Mouse (Mus musculus) G1E (cell line): ENCODE data around the gene Ppp1r3d. TPM values are rescaled to one million over a fixed set of nuclear protein-coding genes. Genes with fewer than 3 reads are reported as not detected.

ENCODE experiments used
- ATAC-seq: 2 replicates; pipeline ENCODE4 v1.8.0; 2016; ENCODE audit warnings: mild to moderate bottlenecking; ENCODE audit not compliant: insufficient number of reproducible peaks, poor library complexity, low FRiP score, severe bottlenecking; ENCODE audit errors: extremely low read depth
- DNase-seq: peaks from one replicate; pipeline ENCODE4 v3.0.0; 2012; ENCODE audit warnings: low spot score
- H3K27me3 ChIP-seq: 2 replicates; pipeline ENCODE4 v1.6.1; 2012; ENCODE audit warnings: mild to moderate bottlenecking, low read length, inconsistent platforms; ENCODE audit not compliant: insufficient read depth
- H3K36me3 ChIP-seq: replicated peaks from 2 replicates; pipeline ENCODE3; 2012; ENCODE audit warnings: mild to moderate bottlenecking, inconsistent platforms
- H3K4me1 ChIP-seq: 2 replicates; pipeline ENCODE4 v1.6.1; 2012; ENCODE audit warnings: low read depth, low read length, inconsistent platforms, mixed read lengths; ENCODE audit not compliant: insufficient read depth
- H3K4me3 ChIP-seq: 2 replicates; pipeline ENCODE4 v1.5.1; 2012; ENCODE audit warnings: low read depth, mild to moderate bottlenecking, inconsistent platforms, low read length, moderate library complexity, mixed read lengths
- H3K9me3 ChIP-seq: replicated peaks from 2 replicates; pipeline ENCODE4 v1.6.1; 2012; ENCODE audit warnings: inconsistent platforms
- CTCF ChIP-seq: IDR thresholded peaks from 2 replicates; pipeline ENCODE4 v1.5.1; 2012; ENCODE audit warnings: low read depth, low read length, inconsistent platforms, mixed read lengths
- GATA1 ChIP-seq: IDR thresholded peaks from 2 replicates; pipeline ENCODE4 v1.6.1; 2012; ENCODE audit warnings: borderline replicate concordance, low read length, inconsistent platforms, mixed read lengths
- GATA2 ChIP-seq: IDR thresholded peaks from 2 replicates; pipeline ENCODE4 v1.6.1; 2012; ENCODE audit warnings: low read depth, low read length, inconsistent platforms, borderline replicate concordance
- POLR2AphosphoS5 ChIP-seq: IDR thresholded peaks from 2 replicates; pipeline ENCODE4 v1.6.1; 2012; ENCODE audit warnings: low read depth, low read length, inconsistent platforms; ENCODE audit not compliant: insufficient replicate concordance
- TAL1 ChIP-seq: conservative IDR thresholded peaks from 2 replicates; pipeline ENCODE4 v1.6.1; 2012; ENCODE audit warnings: low read depth, low read length, inconsistent platforms, mixed read lengths
- polyA plus RNA-seq: library from polyadenylated mRNA; stranded (reverse); fragments of >175 nt; gene quantifications from 2 replicates; pipeline ENCODE4 v1.2.3, GENCODE M21; 2012
- total RNA-seq, 2 experiments: library from RNA; stranded (forward) in 1 of 2; stranded (reverse) in 1 of 2; fragments of 200-1000 nt in 1 of 2; fragments of >200 nt in 1 of 2; fragmentation: Nextera tagmentation in 1 of 2; gene quantifications; 2 replicates each; pipeline ENCODE4 v1.2.3; 2014 to 2017

Ppp1r3d gene
- total and polyA plus RNA-seq, 3 experiments = 0.05 TPM; not detected in 2

DNA sequence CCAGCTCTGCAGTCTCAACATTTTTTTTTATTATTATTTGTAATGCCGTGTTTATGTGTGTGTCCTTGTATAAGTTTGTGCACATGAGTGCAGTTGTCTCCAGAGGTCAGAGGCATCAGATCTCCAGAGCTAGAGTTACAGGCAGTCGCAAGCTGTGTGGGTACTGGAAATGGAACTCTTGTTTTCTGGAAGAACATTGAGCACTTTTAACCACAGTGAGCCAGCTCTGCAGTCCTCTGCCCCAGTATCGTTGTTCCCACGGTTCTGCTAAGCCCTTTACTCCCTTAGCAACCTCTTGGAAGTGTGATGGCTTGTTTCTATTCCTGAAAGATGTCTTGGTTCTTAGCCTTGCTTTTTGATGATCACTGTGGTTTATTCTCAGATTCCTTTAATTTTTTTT, 35.1 kb upstream of the Ppp1r3d start:
- TF ChIP-seq CTCF (no peak), GATA2 (no peak), TAL1 (no peak), POLR2AphosphoS5 (no peak), GATA1 (no peak)
- H3K4me3 ChIP-seq = no peak overlapping the region
- no peak for DNase-seq
- no peaks in the 10 kb centered on the region for H3K36me3 ChIP-seq
- no peak for ATAC-seq
- H3K4me1 ChIP-seq = no peaks in the 10 kb centered on the region
- peaks cover 40% of the 10 kb centered on the region for H3K9me3 ChIP-seq
- no peaks in the 10 kb centered on the region for H3K27me3 ChIP-seq

DNA sequence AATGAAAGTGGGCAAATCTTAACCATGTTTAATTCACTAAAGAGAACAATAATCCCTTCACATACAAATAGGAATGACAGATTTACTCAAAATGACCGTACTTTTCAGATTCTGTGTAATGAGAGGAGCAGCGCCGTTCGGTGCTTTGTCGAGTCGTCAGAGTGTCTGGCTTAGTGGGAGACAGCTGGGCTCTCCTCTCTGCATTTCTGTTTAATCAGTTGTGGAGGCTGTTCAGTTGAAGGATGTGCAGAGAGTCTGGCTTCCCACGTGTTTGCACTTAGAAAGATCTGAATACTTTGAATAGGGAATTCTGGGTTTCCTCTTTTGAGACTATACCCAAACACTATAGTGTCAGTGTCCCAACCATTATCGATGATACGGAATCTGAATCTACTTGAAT, 23.0 kb upstream of the Ppp1r3d start:
- Histone ChIP-seq H3K27me3 (no peaks in the 10 kb centered on the region), H3K36me3 (no peaks in the 10 kb centered on the region), H3K4me1 (no peaks in the 10 kb centered on the region), H3K4me3 (no peak overlapping the region), H3K9me3 (peaks cover 67% of the 10 kb centered on the region)
- TF ChIP-seq TAL1 (no peak), GATA1 (no peak), CTCF (no peak), POLR2AphosphoS5 (no peak), GATA2 (no peak)
- ATAC-seq = no peak
- no peak for DNase-seq

DNA sequence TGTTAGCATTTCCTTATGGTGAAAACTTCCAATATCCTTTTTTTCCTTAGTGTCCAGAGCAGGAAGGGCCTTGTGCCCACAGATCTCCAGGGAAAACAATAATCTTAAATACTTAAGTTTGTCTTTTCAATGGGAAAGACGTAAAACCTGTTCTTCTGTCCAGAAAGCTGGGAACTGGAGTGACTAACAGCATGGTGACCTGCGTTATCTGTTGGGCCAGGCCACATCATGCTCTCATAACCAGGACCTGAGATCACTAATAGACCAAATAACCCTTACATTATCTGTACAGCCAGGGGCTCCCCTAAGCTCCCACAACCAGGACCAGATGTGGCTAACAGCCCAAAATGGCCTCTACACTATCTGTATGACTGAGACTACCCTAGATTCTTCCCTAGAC, 19.6 kb upstream of the Ppp1r3d start:
- Histone ChIP-seq H3K9me3 (peaks cover 81% of the 10 kb centered on the region), H3K4me3 (no peak overlapping the region), H3K27me3 (no peaks in the 10 kb centered on the region), H3K36me3 (no peaks in the 10 kb centered on the region), H3K4me1 (no peaks in the 10 kb centered on the region)
- TF ChIP-seq CTCF = no peak
- TF ChIP-seq GATA2 = no peak
- TF ChIP-seq POLR2AphosphoS5 = no peak
- no peak for TF ChIP-seq GATA1
- TF ChIP-seq TAL1 = no peak
- ATAC-seq (no peak), DNase-seq (no peak)

- TF ChIP-seq GATA1 (no peak), GATA2 (no peak), CTCF (no peak), POLR2AphosphoS5 (no peak), TAL1 (no peak)
- Histone ChIP-seq H3K4me3 (no peak overlapping the region), H3K36me3 (no peaks in the 10 kb centered on the region), H3K9me3 (peaks cover 81% of the 10 kb centered on the region), H3K4me1 (no peaks in the 10 kb centered on the region), H3K27me3 (no peaks in the 10 kb centered on the region)
- DNase-seq (no peak), ATAC-seq (no peak)
These were observed 19.2 kb upstream of the Ppp1r3d start for GRCm38 (mm10) chr2:178433495-178433894.

DNA sequence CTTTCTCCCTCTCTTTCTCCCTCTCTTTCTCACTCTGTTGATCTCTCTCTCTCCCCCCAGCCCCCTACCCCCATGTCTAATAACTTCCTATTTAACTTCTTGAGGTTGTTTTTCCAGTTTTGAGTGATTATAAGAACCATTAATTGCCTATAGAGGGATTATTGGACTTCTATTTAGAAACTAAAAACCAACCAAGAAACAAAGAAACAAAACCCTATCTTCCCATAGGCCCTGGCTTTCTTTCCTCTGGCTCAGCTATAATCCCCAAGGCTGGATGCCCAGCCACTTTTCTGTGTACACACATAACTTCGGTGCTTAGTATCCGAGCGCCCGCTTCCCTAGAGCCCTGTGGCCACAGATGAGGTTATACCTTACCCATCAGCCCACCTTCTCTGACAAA, 16.0 kb upstream of the Ppp1r3d start, which contains the start of gene Cdh26:
Gene Cdh26, plus strand, starts transcription at position 301 of the 400 bp plus-strand sequence.
- DNase-seq (no peak), ATAC-seq (no peak)
- H3K27me3 ChIP-seq = no peaks in the 10 kb centered on the region
- peaks cover 79% of the 10 kb centered on the region for H3K9me3 ChIP-seq
- H3K36me3 ChIP-seq = no peaks in the 10 kb centered on the region
- H3K4me1 ChIP-seq = no peaks in the 10 kb centered on the region
- no peak within 1 kb of the TSS for H3K4me3 ChIP-seq
- TF ChIP-seq GATA2 (no peak), POLR2AphosphoS5 (no peak), TAL1 (no peak), GATA1 (no peak), CTCF (no peak)

GRCm38 (mm10) chr2:178429426-178429825, 15.2 kb upstream of the Ppp1r3d start:
- TF ChIP-seq TAL1 (no peak), GATA2 (no peak), CTCF (no peak), GATA1 (no peak), POLR2AphosphoS5 (no peak)
- Histone ChIP-seq H3K27me3 (no peaks in the 10 kb centered on the region), H3K4me1 (no peaks in the 10 kb centered on the region), H3K4me3 (no peak overlapping the region), H3K36me3 (no peaks in the 10 kb centered on the region), H3K9me3 (peaks cover 81% of the 10 kb centered on the region)
- DNase-seq = no peak
- no peak for ATAC-seq

GRCm38 (mm10) chr2:178428676-178429075, 14.4 kb upstream of the Ppp1r3d start:
- H3K4me1 ChIP-seq = no peaks in the 10 kb centered on the region
- ATAC-seq = no peak

More at GRCm38 (mm10) chr2:178428676-178429075, 14.4 kb upstream of the Ppp1r3d start:
- Histone ChIP-seq H3K4me3 (no peak overlapping the region), H3K27me3 (no peaks in the 10 kb centered on the region), H3K9me3 (peaks cover 81% of the 10 kb centered on the region), H3K36me3 (no peaks in the 10 kb centered on the region)
- no peak for DNase-seq
- TF ChIP-seq CTCF = no peak
- TF ChIP-seq GATA2 = no peak
- TF ChIP-seq GATA1 = no peak
- TF ChIP-seq POLR2AphosphoS5 = no peak
